Mouse (Mus musculus): ENCODE results near the gene Gm10401.

- TF ChIP-seq HCFC1 (IDR thresholded peaks at IDR 0.05; ENCODE audit: borderline replicate concordance, insufficient read depth, low read length) (no peak), ZNF384 (IDR thresholded peaks at IDR 0.05; ENCODE audit: low read depth, low read length) (no peak), MAFK (IDR thresholded peaks at IDR 0.05; ENCODE audit: insufficient read depth, low read depth, low read length) (no peak)
Observed at GRCm38 (mm10) chr5:115076144-115076901, 21.8 kb downstream of the Gm10401 start.

All from ES-E14 (cell line).